Mouse (Mus musculus) urinary bladder, postnatal 0 days (tissue): ENCODE data around the gene Vmn1r172. TPM values are rescaled to one million over a fixed set of nuclear protein-coding genes. Genes with fewer than 3 reads are reported as not detected.

Experiments used
- polyA plus RNA-seq: library from polyadenylated mRNA; unstranded; fragments of >200 nt; fragmentation: Nextera tagmentation; extraction: Ambion mirVana; gene quantifications from 2 replicates; pipeline ENCODE4 v1.2.1, GENCODE M21; 2015

The Vmn1r172 gene
- polyA plus RNA-seq = not detected in 2 replicates

GRCm38 (mm10) chr7:23658016-23658415 is at the start of gene Vmn1r172:
Gene Vmn1r172 (plus strand): TSS chr7:23658316.

GRCm38 (mm10) chr7:23630422-23630821 is 27.7 kb upstream of the Vmn1r172 start, which contains the start of gene Vmn1r171:
Gene Vmn1r171 (plus strand): TSS chr7:23630722.

GRCm38 (mm10) chr7:23700403-23700802 is 42.3 kb downstream of the Vmn1r172 start, which contains the start of gene Vmn1r173:
Gene Vmn1r173 (plus strand): TSS chr7:23700703.

Other genes with a start within 250 kb of the Vmn1r172 start
- gene Vmn1r167, start 151.1 kb upstream of the Vmn1r172 start, polyA plus RNA-seq = not detected in 2 replicates
- not detected in 2 replicates for gene Vmn1r168, start 118.6 kb upstream of the Vmn1r172 start, polyA plus RNA-seq
- not detected in 2 replicates for gene Vmn1r169, start 82.8 kb upstream of the Vmn1r172 start, polyA plus RNA-seq
- gene Vmn1r170, start 52.1 kb upstream of the Vmn1r172 start, polyA plus RNA-seq = not detected in 2 replicates
- gene Vmn1r171, start 27.6 kb upstream of the Vmn1r172 start, polyA plus RNA-seq = not detected in 2 replicates
- gene Vmn1r173, start 42.4 kb downstream of the Vmn1r172 start, polyA plus RNA-seq = not detected in 2 replicates
- gene Vmn1r174, start 94.0 kb downstream of the Vmn1r172 start, polyA plus RNA-seq = not detected in 2 replicates
- not detected in 2 replicates for gene Vmn1r175, start 152.3 kb downstream of the Vmn1r172 start, polyA plus RNA-seq
- not detected in 2 replicates for gene Vmn1r176, start 179.1 kb downstream of the Vmn1r172 start, polyA plus RNA-seq
- gene Vmn1r177, start 208.1 kb downstream of the Vmn1r172 start, polyA plus RNA-seq = not detected in 2 replicates
- gene Vmn1r178, start 233.7 kb downstream of the Vmn1r172 start, polyA plus RNA-seq = not detected in 2 replicates